Mouse (Mus musculus): Measurements from ENCODE around the gene Zbtb38. TPM values are rescaled to one million over a fixed set of nuclear protein-coding genes. Genes with fewer than 3 reads are reported as not detected.

The Zbtb38 gene
- polyA plus RNA-seq, 1 experiment, result 14.8 TPM

- H3K4me3 ChIP-seq (replicated peaks; ENCODE audit: control insufficient read depth, low read depth, low read length), result no peak overlapping the region
- H3K27ac ChIP-seq (ENCODE audit: control insufficient read depth, insufficient read depth, low read depth, low read length, poor library complexity), result no peak overlapping the region
- no peaks in the 10 kb centered on the region; the same call in 1 of the 2 replicates for H3K4me1 ChIP-seq (ENCODE audit: control insufficient read depth, insufficient read depth, low read length)
- TF ChIP-seq CTCF (IDR thresholded peaks at IDR 0.05; ENCODE audit: control insufficient read depth, insufficient read depth, low read length) (no peak), POLR2A (IDR thresholded peaks at IDR 0.05; ENCODE audit: borderline replicate concordance, control insufficient read depth, low read depth, low read length) (no peak)
- WGBS, result 83% methylated on average over 11 of the region's 11 CpGs
These were observed 3.1 kb upstream of the Zbtb38 start for GRCm38 (mm10) chr9:96755761-96756160.

DNA sequence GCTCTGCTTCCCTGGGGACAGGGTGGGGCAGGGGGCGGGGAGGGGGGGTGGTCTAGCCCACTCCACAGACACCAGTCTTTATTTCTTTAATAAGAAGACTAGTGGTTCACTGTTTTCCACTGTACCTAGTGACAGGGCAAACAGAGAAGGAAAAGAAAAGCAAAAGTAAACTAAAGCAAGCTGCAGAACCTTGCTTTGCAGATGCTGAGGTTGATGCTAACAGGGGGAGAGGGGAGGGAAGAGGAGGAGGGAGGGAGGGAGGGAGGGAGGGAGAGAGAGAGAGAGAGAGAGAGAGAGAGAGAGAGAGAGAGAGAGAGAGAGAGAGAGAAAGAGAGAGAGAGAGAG is 2.0 kb upstream of the Zbtb38 start:
- Histone ChIP-seq H3K4me3 (replicated peaks; ENCODE audit: control insufficient read depth, low read depth, low read length) (no peak overlapping the region), H3K27ac (ENCODE audit: control insufficient read depth, insufficient read depth, low read depth, low read length, poor library complexity) (no peak overlapping the region), H3K4me1 (ENCODE audit: control insufficient read depth, insufficient read depth, low read length) (no peaks in the 10 kb centered on the region; the same call in 1 of the 2 replicates)
- 21% methylated on average over 1 of the region's 1 CpGs for WGBS
- no peak for TF ChIP-seq CTCF (IDR thresholded peaks at IDR 0.05; ENCODE audit: control insufficient read depth, insufficient read depth, low read length)
- no peak for TF ChIP-seq POLR2A (IDR thresholded peaks at IDR 0.05; ENCODE audit: borderline replicate concordance, control insufficient read depth, low read depth, low read length)

DNA sequence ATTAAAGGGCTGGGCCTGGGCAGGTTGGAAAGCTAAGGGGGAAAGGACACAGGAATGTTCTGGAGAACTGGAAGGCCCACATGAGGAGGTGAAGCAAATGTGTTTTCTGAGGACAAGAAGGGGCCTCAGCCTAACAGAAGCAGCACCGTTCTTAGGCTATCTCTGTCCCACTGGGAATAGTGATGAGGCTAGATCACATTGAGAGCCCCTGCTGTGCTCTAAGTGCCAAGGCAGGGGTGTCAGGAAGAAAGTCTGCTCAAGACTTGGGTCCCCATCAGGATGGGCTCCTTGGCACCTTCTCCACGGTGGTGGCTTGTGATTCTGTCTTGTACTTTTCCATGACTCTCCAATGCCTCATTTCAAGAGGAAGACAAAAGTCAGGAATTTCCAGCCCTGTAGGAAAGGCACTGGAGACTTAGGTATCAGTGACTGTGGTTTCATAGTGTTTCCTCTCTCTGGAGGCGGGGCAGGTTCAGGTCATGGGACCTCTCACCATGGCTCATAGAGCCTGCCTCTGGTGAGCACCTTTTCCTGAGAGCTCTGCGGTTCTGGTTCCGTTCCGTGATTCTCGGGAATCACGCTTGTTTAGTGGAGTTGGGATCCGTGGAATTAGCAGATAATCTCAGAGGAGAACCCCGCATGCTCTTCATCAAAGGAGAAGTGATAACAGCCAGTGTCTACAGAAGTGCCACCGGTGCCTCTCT is 1.4 kb upstream of the Zbtb38 start:
- Histone ChIP-seq H3K27ac (ENCODE audit: control insufficient read depth, insufficient read depth, low read depth, low read length, poor library complexity) (no peak overlapping the region), H3K4me3 (replicated peaks; ENCODE audit: control insufficient read depth, low read depth, low read length) (no peak overlapping the region), H3K4me1 (ENCODE audit: control insufficient read depth, insufficient read depth, low read length) (no peaks in the 10 kb centered on the region)
- WGBS, result 40% methylated on average over 11 of the region's 11 CpGs
- TF ChIP-seq CTCF (IDR thresholded peaks at IDR 0.05; ENCODE audit: control insufficient read depth, insufficient read depth, low read length) (no peak), POLR2A (IDR thresholded peaks at IDR 0.05; ENCODE audit: borderline replicate concordance, control insufficient read depth, low read depth, low read length) (no peak)

DNA sequence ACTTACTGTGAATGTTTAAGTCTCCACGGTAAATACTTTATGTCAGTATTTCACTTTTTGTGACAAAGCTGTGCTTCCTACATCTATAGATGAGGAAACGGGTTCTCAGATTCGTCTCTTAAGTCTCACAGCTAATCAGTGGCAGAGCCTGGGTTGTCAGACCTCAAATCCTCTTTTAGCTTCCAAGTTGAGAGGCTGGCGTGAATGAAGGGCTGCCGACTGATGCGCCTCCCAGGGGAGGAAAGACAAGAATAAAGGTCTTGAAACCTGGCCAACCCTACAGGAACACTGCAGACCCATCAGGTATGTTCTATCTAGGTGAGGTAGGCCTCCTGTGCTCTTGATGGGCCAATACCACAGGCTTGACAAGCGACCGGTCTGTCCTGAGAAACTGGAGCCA is 761 bp upstream of the Zbtb38 start:
- 83% methylated on average over 8 of the region's 8 CpGs for WGBS

DNA sequence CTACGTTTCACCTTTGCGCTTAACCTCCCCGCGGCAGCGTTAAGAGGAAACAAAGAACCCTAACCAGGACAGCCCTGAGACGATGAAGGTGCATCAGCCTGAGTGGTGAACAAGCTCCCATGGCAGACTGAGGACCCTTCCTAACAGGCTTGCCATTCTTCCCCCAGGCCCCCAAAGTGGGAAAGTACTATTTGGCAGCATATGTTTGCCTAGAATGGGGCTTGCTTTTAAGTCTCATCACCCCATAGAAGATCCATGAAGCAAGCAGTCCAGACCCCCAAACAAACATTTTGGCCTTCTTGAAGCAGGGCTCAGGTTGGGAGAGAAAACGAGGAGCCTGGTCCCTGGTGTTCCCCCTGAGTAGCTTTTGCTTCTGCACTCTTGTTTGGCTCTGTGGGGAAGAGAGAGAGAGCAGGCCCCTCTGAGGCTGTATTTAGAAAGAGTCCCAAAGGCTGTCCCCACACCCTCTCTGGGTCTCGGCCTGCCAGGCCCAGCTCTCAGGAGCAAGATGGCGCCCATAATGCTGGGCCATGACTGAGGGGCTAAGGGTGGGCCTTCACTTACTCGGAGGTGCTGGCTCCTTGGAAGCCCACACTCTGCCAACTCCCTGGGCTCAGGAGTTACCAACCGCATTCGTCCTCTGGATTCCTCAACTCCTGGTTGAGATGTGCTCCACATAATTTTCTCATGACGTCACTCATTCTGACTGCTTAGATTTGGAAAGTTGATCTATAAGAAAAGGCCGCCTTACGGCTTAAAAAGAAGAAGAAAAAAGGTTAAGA is 619 bp downstream of the Zbtb38 start:
- no peaks in the 10 kb centered on the region for H3K4me1 ChIP-seq (ENCODE audit: control insufficient read depth, insufficient read depth, low read length)
- 86% methylated on average over 15 of the region's 15 CpGs for WGBS
- TF ChIP-seq CTCF (IDR thresholded peaks at IDR 0.05; ENCODE audit: control insufficient read depth, insufficient read depth, low read length), result no peak
- TF ChIP-seq POLR2A (IDR thresholded peaks at IDR 0.05; ENCODE audit: borderline replicate concordance, control insufficient read depth, low read depth, low read length), result no peak
- H3K27ac ChIP-seq (ENCODE audit: control insufficient read depth, insufficient read depth, low read depth, low read length, poor library complexity), result no peak overlapping the region
- H3K4me3 ChIP-seq (replicated peaks; ENCODE audit: control insufficient read depth, low read depth, low read length), result no peak overlapping the region

More for the DNA sequence above, 761 bp upstream of the Zbtb38 start:
- H3K27ac ChIP-seq (ENCODE audit: control insufficient read depth, insufficient read depth, low read depth, low read length, poor library complexity), result no peak overlapping the region
- H3K4me3 ChIP-seq (replicated peaks; ENCODE audit: control insufficient read depth, low read depth, low read length), result no peak overlapping the region
- H3K4me1 ChIP-seq (ENCODE audit: control insufficient read depth, insufficient read depth, low read length), result no peaks in the 10 kb centered on the region
- TF ChIP-seq POLR2A (IDR thresholded peaks at IDR 0.05; ENCODE audit: borderline replicate concordance, control insufficient read depth, low read depth, low read length), result no peak
- no peak for TF ChIP-seq CTCF (IDR thresholded peaks at IDR 0.05; ENCODE audit: control insufficient read depth, insufficient read depth, low read length)

DNA sequence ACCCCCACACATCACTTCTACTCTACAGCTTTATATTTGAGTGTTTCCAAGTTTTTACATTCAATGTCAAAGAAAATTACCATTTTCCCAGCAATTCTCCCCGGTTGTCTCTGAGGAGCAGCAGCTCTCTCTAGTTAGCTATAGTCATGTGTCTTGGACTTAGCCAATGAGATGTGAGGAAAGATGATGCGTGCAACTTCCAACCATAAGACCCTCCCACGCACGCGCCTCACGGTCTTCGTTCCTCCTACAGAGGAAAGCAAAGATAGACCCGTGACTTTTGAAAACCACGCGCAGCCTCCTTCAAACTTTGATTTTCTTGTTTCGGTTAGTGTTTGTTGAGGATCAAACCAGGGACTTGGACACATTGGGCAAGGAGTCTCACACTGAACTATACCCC is 2.0 kb downstream of the Zbtb38 start:
- Histone ChIP-seq H3K4me1 (ENCODE audit: control insufficient read depth, insufficient read depth, low read length) (no peaks in the 10 kb centered on the region), H3K27ac (ENCODE audit: control insufficient read depth, insufficient read depth, low read depth, low read length, poor library complexity) (no peak overlapping the region), H3K4me3 (replicated peaks; ENCODE audit: control insufficient read depth, low read depth, low read length) (no peak overlapping the region)
- WGBS, result 91% methylated on average over 11 of the region's 11 CpGs
- TF ChIP-seq POLR2A (IDR thresholded peaks at IDR 0.05; ENCODE audit: borderline replicate concordance, control insufficient read depth, low read depth, low read length) (no peak), CTCF (IDR thresholded peaks at IDR 0.05; ENCODE audit: control insufficient read depth, insufficient read depth, low read length) (no peak)

- no peak overlapping the region for H3K4me3 ChIP-seq (replicated peaks; ENCODE audit: control insufficient read depth, low read depth, low read length)
- no peak overlapping the region for H3K27ac ChIP-seq (ENCODE audit: control insufficient read depth, insufficient read depth, low read depth, low read length, poor library complexity)
- TF ChIP-seq POLR2A (IDR thresholded peaks at IDR 0.05; ENCODE audit: borderline replicate concordance, control insufficient read depth, low read depth, low read length), result no peak
- no peak for TF ChIP-seq CTCF (IDR thresholded peaks at IDR 0.05; ENCODE audit: control insufficient read depth, insufficient read depth, low read length)
- H3K4me1 ChIP-seq (ENCODE audit: control insufficient read depth, insufficient read depth, low read length), result no peaks in the 10 kb centered on the region
- 92% methylated on average over 9 of the region's 9 CpGs for WGBS
These were observed 6.1 kb downstream of the Zbtb38 start for GRCm38 (mm10) chr9:96746527-96746926.

- H3K4me1 ChIP-seq (ENCODE audit: control insufficient read depth, insufficient read depth, low read length), result peaks cover 2% of the 10 kb centered on the region
- TF ChIP-seq POLR2A (IDR thresholded peaks at IDR 0.05; ENCODE audit: borderline replicate concordance, control insufficient read depth, low read depth, low read length) (no peak), CTCF (IDR thresholded peaks at IDR 0.05; ENCODE audit: control insufficient read depth, insufficient read depth, low read length) (no peak)
- 58% methylated on average over 2 of the region's 2 CpGs for WGBS
- no peak overlapping the region for H3K4me3 ChIP-seq (replicated peaks; ENCODE audit: control insufficient read depth, low read depth, low read length)
- H3K27ac ChIP-seq (ENCODE audit: control insufficient read depth, insufficient read depth, low read depth, low read length, poor library complexity), result no peak overlapping the region
These were observed 7.7 kb downstream of the Zbtb38 start for GRCm38 (mm10) chr9:96744909-96745308.
